Mouse (Mus musculus) forebrain, embryonic 14.5 days (tissue): ENCODE measurements at regions not wholly inside any gene's neighbourhood (a gene's known extent, or its start where the extent isn't known, plus 50 kb on each side); places are given as distances from the start of the nearest gene placed in this dataset.

ENCODE experiments used
- ATAC-seq: fragments of 200-750 bp; cut with Nextera tagmentation; 2 replicates; pipeline ENCODE4 v1.8.0; 2017; ENCODE audit warnings: mild to moderate bottlenecking, moderate library complexity
- DNase-seq: peaks from one replicate; pipeline ENCODE4 v3.0.0-alpha.2; 2015; ENCODE audit warnings: low spot score
- H3K27ac ChIP-seq: fragments of 300-500 bp; sonication (generic); 2 replicates; pipeline ENCODE4 v1.5.1; 2014; ENCODE audit warnings: low read depth, mild to moderate bottlenecking, control low read depth, low read length, moderate library complexity
- H3K27me3 ChIP-seq: fragments of 300-500 bp; sonication (generic); replicated peaks from 2 replicates; pipeline ENCODE4 v1.6.1; 2014; ENCODE audit warnings: low read length, control low read depth, mixed read lengths; ENCODE audit not compliant: control insufficient read depth, insufficient read depth
- H3K36me3 ChIP-seq: fragments of 300-500 bp; sonication (generic); 2 replicates; pipeline ENCODE4 v1.6.1; 2014; ENCODE audit warnings: low read length, control low read depth; ENCODE audit not compliant: control insufficient read depth, insufficient read depth
- H3K4me1 ChIP-seq: fragments of 300-500 bp; sonication (generic); 2 replicates; pipeline ENCODE4 v1.6.1; 2014; ENCODE audit warnings: antibody characterized with exemption, low read length, control low read depth; ENCODE audit not compliant: control insufficient read depth, insufficient read depth
- H3K4me2 ChIP-seq: fragments of 300-500 bp; sonication (generic); 2 replicates; pipeline ENCODE4 v1.6.1; 2014; ENCODE audit warnings: mild to moderate bottlenecking, control low read depth, low read length
- H3K4me3 ChIP-seq: fragments of 300-500 bp; sonication (generic); 2 replicates; pipeline ENCODE4 v1.5.1; 2014; ENCODE audit warnings: low read depth, low read length, control low read depth
- H3K9ac ChIP-seq: fragments of 300-500 bp; sonication (generic); 2 replicates; pipeline ENCODE4 v1.6.1; 2014; ENCODE audit warnings: mild to moderate bottlenecking, low read length, control low read depth, moderate library complexity
- H3K9me3 ChIP-seq: fragments of 300-500 bp; sonication (generic); replicated peaks from 2 replicates; pipeline ENCODE4 v1.6.1; 2016; ENCODE audit warnings: low read length, control low read depth, mixed read lengths; ENCODE audit not compliant: control insufficient read depth
- WGBS: fragments of 180-500 bp; shearing (Covaris S2); extraction: QIAGEN DNeasy Blood & Tissue Kit; methylation state at CpG from one replicate; pipeline ENCODE4 v1.1.7; 2014; 5-methylcytosine and 5-hydroxymethylcytosine counted together

GRCm38 (mm10) chr4:52666768-52667480, 70.8 kb downstream of the Toporsl start:
- DNase-seq (peak; percentile 58), ATAC-seq (peak; percentile 85)
- Histone ChIP-seq H3K36me3 (no peaks in the 10 kb centered on the region), H3K4me3 (no peak overlapping the region), H3K4me1 (peaks cover 8% of the 10 kb centered on the region), H3K4me2 (no peak overlapping the region), H3K9me3 (no peaks in the 10 kb centered on the region), H3K9ac (no peak overlapping the region), H3K27me3 (no peaks in the 10 kb centered on the region), H3K27ac (no peak overlapping the region)
- WGBS = 31% methylated on average over 5 of the region's 5 CpGs

GRCm38 (mm10) chr4:52709563-52709962, 104.8 kb upstream of the Olfr275 start:
- Histone ChIP-seq H3K9me3 (no peaks in the 10 kb centered on the region), H3K4me1 (no peaks in the 10 kb centered on the region), H3K9ac (no peak overlapping the region), H3K4me3 (no peak overlapping the region), H3K36me3 (no peaks in the 10 kb centered on the region), H3K4me2 (no peak overlapping the region), H3K27me3 (no peaks in the 10 kb centered on the region), H3K27ac (no peak overlapping the region)
- WGBS = 44% methylated on average over 2 of the region's 2 CpGs
- ATAC-seq (no peak), DNase-seq (peak; percentile 10)

- no peak overlapping the region for H3K27ac ChIP-seq
- WGBS = 75% methylated on average over 6 of the region's 6 CpGs
Observed at GRCm38 (mm10) chr4:52726203-52726602, 88.2 kb upstream of the Olfr275 start.

DNA sequence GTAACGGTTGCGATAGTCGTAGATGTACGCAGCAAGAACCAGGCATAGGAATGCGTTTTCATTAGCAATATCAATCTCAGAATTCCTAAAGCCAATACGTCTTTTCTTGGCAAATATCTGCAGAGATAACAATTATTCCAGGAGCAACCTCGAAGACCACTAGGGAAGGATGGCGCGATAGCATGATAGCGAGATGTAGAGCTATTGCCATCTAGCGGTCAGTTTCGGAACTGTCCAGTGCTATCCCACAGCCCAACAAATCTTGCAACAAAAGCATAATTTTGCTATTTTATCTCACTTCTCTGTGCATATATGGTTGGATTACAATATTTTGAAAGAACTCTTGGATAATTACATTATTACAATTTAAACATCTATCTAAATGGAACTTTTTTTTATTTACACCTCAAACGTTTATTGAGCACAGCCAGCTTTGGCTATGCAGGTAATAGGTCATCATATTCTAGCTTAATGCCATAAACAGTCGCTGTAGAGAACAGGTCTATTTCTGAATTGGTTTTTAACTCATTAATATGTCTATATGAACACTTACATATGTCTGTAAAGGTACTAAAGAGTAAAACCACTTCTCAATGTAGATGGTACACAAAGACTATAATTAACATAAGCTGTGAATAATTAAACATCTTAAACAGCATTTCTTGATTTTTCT, 87.6 kb upstream of the Olfr275 start:
- H3K4me2 ChIP-seq = no peak overlapping the region
- H3K27me3 ChIP-seq = no peaks in the 10 kb centered on the region
- H3K4me1 ChIP-seq = no peaks in the 10 kb centered on the region
- no peaks in the 10 kb centered on the region for H3K36me3 ChIP-seq
- no peaks in the 10 kb centered on the region for H3K9me3 ChIP-seq
- DNase-seq (peak; percentile 90), ATAC-seq (peak; percentile 92)
- H3K27ac ChIP-seq = no peak overlapping the region
- H3K4me3 ChIP-seq = no peak overlapping the region
- 29% methylated on average over 14 of the region's 14 CpGs for WGBS
- no peak overlapping the region for H3K9ac ChIP-seq

More at GRCm38 (mm10) chr4:52726203-52726602, 88.2 kb upstream of the Olfr275 start:
- H3K4me2 ChIP-seq = no peak overlapping the region
- H3K9me3 ChIP-seq = no peaks in the 10 kb centered on the region
- H3K4me3 ChIP-seq = no peak overlapping the region
- no peaks in the 10 kb centered on the region for H3K36me3 ChIP-seq
- no peaks in the 10 kb centered on the region for H3K27me3 ChIP-seq
- no peaks in the 10 kb centered on the region for H3K4me1 ChIP-seq
- DNase-seq (no peak), ATAC-seq (peak; percentile 52)
- H3K9ac ChIP-seq = no peak overlapping the region

DNA sequence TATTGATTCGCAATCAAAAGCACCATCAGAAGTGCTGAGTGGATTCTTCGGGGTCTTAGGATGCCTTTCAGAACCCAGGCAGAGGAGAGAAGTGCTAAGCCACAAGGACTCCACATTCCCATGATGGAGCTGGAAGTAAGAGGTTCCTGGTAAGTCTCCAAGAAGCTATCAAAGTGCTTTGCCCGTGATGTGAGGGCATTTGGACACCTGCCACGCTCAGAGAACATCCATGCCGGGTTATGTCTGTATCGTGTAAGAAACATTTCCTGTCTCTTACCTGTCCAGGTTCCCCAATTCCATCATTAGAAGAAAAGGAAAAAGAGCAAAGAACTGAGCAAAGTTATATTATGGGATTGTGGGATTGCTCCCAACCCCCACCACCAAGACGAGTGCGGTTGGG, 81.3 kb upstream of the Olfr275 start:
- Histone ChIP-seq H3K4me1 (no peaks in the 10 kb centered on the region), H3K4me2 (no peak overlapping the region)
- WGBS = 92% methylated on average over 8 of the region's 8 CpGs

DNA sequence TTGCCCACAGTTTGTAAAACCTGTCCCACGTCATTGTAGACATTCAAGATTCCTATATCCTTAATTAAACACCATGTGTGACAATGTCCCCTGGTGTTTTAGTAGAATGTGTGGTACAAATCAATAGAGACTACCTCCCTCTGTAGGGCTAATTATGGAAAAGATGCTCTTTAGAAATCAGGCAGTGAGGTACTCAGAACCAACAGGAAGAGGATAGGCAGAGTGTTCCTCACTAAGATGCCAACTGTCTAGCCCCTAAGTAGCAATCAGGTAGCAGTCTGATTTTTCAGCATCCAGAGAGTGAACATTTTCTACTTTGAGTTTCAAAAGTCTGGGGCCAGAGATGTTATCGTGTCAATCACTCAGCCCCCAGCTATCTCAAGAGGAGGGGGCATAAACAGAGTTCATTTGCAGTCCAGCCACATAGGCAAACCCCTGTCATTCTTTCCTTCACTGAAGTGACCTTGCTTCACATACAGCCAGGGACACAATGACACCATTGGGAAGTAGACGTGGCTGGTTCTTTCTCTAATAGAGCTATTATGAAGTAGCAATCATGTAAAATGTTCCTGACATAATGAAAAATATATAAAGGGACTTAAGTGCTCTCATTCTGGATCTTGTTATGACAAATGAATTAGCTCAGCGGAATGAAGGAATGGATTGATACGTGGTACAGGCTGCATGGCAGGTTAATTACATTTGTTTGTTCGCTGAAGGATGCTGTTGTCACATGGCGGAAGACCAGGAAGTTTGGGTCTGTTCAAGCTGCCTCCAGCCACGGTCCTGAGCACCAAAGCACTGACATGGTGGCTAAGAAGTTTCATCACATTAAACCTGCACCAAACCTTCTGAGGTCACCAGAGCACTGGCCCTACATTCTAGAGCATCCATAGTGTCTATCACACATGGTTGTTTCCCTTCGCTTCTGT, 74.6 kb upstream of the Olfr275 start:
- Histone ChIP-seq H3K4me3 (no peak overlapping the region), H3K27me3 (no peaks in the 10 kb centered on the region), H3K27ac (no peak overlapping the region), H3K9me3 (no peaks in the 10 kb centered on the region), H3K4me2 (no peak overlapping the region), H3K36me3 (no peaks in the 10 kb centered on the region), H3K9ac (no peak overlapping the region), H3K4me1 (no peaks in the 10 kb centered on the region)
- peak; percentile 13 for DNase-seq
- 48% methylated on average over 9 of the region's 9 CpGs for WGBS
- peak; percentile 42 for ATAC-seq

More for the DNA sequence above, 81.3 kb upstream of the Olfr275 start:
- Histone ChIP-seq H3K4me3 (no peak overlapping the region), H3K9ac (no peak overlapping the region), H3K27ac (no peak overlapping the region), H3K27me3 (no peaks in the 10 kb centered on the region), H3K9me3 (no peaks in the 10 kb centered on the region), H3K36me3 (no peaks in the 10 kb centered on the region)
- DNase-seq = no peak
- ATAC-seq = no peak

DNA sequence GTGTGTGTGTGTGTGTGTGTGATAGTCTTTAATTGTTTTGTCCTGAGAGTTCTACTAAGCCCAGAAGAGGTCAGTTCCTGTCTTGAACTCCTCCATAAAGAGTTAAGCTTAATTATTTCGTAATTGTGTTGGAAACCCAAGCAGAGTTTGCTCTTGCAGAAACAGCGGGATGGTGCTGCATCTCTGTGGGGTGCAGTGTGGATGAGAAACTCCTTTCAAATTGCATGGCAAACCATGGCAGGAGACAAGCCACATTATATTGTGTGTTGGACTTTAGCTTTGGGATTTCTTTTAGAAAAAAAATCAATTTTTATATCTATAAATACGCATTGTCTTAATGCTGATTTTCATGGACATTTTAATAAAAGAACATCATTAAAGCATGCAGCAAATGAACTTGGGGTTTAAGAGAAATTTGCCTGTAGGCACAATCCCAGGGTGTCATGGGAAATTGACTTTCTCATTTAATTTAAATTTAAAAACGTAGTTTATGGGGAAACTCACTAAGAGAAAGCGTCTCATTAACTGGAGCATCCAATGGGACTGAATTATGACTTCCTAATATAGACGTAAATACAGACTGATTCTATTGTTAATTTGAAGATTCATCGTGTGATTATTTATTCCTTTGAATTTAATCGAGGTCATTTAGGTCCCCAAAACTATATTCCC, 61.4 kb upstream of the Olfr275 start:
- 58% methylated on average over 8 of the region's 8 CpGs for WGBS
- DNase-seq = no peak

More for the DNA sequence above, 61.4 kb upstream of the Olfr275 start:
- ATAC-seq = no peak
- Histone ChIP-seq H3K4me3 (no peak overlapping the region), H3K36me3 (no peaks in the 10 kb centered on the region), H3K4me1 (no peaks in the 10 kb centered on the region), H3K9ac (no peak overlapping the region), H3K27ac (no peak overlapping the region), H3K9me3 (no peaks in the 10 kb centered on the region), H3K4me2 (no peak overlapping the region), H3K27me3 (no peaks in the 10 kb centered on the region)
